Mouse (Mus musculus) CD4-positive helper T cell, adult 2 months (primary cell): ENCODE results near the gene Tspan1.

Experiments
- DNase-seq: peaks from one replicate; pipeline ENCODE4 v3.0.0-alpha.2; 2012; ENCODE audit warnings: low read depth, missing footprints, low spot score

Tspan1 gene

DNA sequence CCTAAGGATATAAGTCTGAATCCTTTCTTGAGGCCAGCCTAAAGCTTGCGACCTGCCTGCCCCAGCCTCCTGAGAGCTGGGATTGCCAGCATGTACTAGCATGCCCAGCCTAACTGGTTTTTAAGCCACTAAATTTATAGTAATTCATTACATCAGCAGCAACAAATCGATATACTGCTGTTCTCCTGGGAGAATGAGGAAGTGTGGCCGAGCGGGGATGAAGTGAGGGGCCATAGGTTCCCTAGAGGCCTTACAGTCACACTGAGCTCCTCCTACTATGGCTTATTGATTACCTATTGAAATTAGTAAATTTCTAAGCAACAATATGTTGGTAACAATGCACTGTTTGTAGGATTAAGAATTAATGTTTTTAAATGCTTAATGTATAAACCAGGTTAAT, 34.3 kb downstream of the Tspan1 start:
- no peak for DNase-seq

DNA sequence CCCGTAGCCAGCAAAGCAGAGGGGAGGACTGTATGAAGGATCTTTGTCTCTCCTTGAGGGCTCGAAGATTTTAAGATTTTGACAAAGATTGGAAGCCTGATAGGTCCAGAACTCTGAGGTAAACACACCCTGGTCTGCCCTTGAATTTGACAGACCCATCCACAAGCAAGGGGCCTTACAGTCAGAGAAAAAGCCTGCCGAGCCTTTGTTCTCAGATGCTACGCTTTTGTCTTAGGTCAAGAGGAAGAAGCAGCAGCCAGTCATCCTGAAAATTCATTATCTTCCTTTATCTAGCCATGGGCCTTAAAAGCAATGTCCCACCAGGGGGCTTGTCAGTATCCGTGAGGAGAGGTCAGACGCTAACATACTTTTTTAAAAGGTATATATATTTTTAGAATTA, 39.4 kb downstream of the Tspan1 start:
- DNase-seq, result no peak

DNA sequence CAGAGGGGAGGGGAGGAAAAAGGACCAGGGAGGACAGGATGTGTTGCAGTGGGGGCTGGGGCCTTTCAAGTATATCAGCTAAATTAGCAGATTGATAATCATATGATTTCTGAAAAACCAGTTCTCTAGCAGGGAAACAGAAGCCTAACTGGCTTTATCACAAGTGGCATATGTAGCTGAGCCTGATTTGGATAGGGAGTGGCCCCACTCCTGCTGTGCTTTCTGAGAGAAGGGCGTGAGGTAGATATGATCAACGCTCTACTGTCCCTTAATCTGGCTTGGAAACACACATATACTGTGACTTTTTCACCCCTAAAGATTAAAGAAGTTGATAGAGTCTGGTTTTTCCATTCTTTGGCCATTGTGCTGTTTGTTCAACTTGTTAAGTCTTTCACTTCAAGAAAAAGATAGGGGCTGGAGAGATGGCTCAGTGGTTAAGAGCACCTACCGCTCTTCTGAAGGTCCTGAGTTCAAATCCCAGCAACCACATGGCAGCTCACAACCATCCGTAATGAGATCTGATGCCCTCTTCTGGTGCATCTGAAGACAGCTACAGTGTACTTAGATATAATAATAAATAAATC, 41.5 kb downstream of the Tspan1 start:
- peak; percentile 32 for DNase-seq

GRCm38 (mm10) chr4:116123602-116124519, 43.5 kb downstream of the Tspan1 start, which contains the start of the genes Rad54l and Pomgnt1:
Rad54l (minus strand) TSS chr4:116123690.
Pomgnt1 (plus strand) TSS chr4:116123840.
- peak; percentile 81 for DNase-seq

- peak; percentile 22 for DNase-seq
Measured at GRCm38 (mm10) chr4:116122762-116123161, 44.6 kb downstream of the Tspan1 start.
